Mouse (Mus musculus) liver, adult 2 months (tissue): ENCODE results near the gene Zc3h18. TPM values are rescaled to one million over a fixed set of nuclear protein-coding genes. Genes with fewer than 3 reads are reported as not detected.

ENCODE experiments used
- DNase-seq: peaks from one replicate; pipeline ENCODE4 v3.0.0-alpha.2; 2011; ENCODE audit warnings: low read depth, low spot score; ENCODE audit errors: extremely low read depth
- H3K27ac ChIP-seq: fragments of 200-500 bp; replicated peaks from 2 replicates; pipeline ENCODE4 v1.5.1; 2012; ENCODE audit warnings: low read depth, mild to moderate bottlenecking, control low read depth, inconsistent platforms, low read length; ENCODE audit not compliant: insufficient read depth
- H3K27me3 ChIP-seq: fragments of 200-500 bp; 2 replicates; pipeline ENCODE4 v1.6.1; 2012; ENCODE audit warnings: mild to moderate bottlenecking, moderate library complexity, low read length, inconsistent platforms; ENCODE audit not compliant: control insufficient read depth, insufficient read depth
- H3K36me3 ChIP-seq: fragments of 200-500 bp; 2 replicates; pipeline ENCODE4 v1.6.1; 2012; ENCODE audit warnings: low read length, inconsistent platforms; ENCODE audit not compliant: control insufficient read depth, insufficient read depth
- H3K4me1 ChIP-seq: fragments of 200-500 bp; 2 replicates; pipeline ENCODE4 v1.6.1; 2011; ENCODE audit warnings: low read length; ENCODE audit not compliant: control insufficient read depth, insufficient read depth
- H3K4me3 ChIP-seq: fragments of 200-500 bp; 2 replicates; pipeline ENCODE4 v1.5.1; 2011; ENCODE audit warnings: low read depth, mild to moderate bottlenecking, control low read depth, low read length, moderate library complexity; ENCODE audit not compliant: insufficient read depth
- H3K79me2 ChIP-seq: fragments of 200-500 bp; 2 replicates; pipeline ENCODE4 v1.6.1; 2012; ENCODE audit warnings: inconsistent platforms, mild to moderate bottlenecking, low read length, moderate library complexity; ENCODE audit not compliant: control insufficient read depth, insufficient read depth
- H3K9ac ChIP-seq: fragments of 200-500 bp; 2 replicates; pipeline ENCODE4 v1.6.1; 2012; ENCODE audit warnings: low read depth, mild to moderate bottlenecking, control low read depth, inconsistent platforms, low read length
- CTCF ChIP-seq: fragments of 200-500 bp; IDR thresholded peaks from 2 replicates; pipeline ENCODE4 v1.5.1; 2011; ENCODE audit warnings: low read depth, low read length, control low read depth
- POLR2A ChIP-seq: fragments of 200-500 bp; IDR thresholded peaks from 2 replicates; pipeline ENCODE4 v1.6.1; 2011; ENCODE audit warnings: low read length, control low read depth; ENCODE audit not compliant: insufficient read depth; ENCODE audit errors: extremely low read depth
- WGBS: fragments of 180-500 bp; shearing (Covaris S2); methylation state at CpG from one replicate; pipeline ENCODE4 v1.1.7; 2018; 5-methylcytosine and 5-hydroxymethylcytosine counted together
- polyA plus RNA-seq: library from polyadenylated mRNA; depleted of rRNA; stranded (reverse); fragments of >200 nt; gene quantifications from 2 replicates; pipeline ENCODE4 v1.2.3, GENCODE M21; 2012
- total RNA-seq: library from RNA; depleted of rRNA; stranded (reverse); fragments of >200 nt; gene quantifications from 2 replicates; pipeline ENCODE4 v1.2.3, GENCODE M21; 2014

Gene Zc3h18
- total and polyA plus RNA-seq, 2 experiments, result 10.9 to 22.3 TPM

- 94% methylated on average over 7 of the region's 7 CpGs for WGBS
- H3K4me3 ChIP-seq, result no peak overlapping the region
- TF ChIP-seq POLR2A (no peak), CTCF (no peak)
- no peaks in the 10 kb centered on the region for H3K27me3 ChIP-seq
- H3K9ac ChIP-seq, result no peak overlapping the region
- no peaks in the 10 kb centered on the region for H3K4me1 ChIP-seq
- no peaks in the 10 kb centered on the region for H3K36me3 ChIP-seq
- no peak overlapping the region for H3K27ac ChIP-seq
- H3K79me2 ChIP-seq, result no peaks in the 10 kb centered on the region
- no peak for DNase-seq
Observed at GRCm38 (mm10) chr8:122427607-122428006, 51.2 kb downstream of the Zc3h18 start.

- no peaks in the 10 kb centered on the region for H3K4me1 ChIP-seq
- H3K36me3 ChIP-seq, result no peaks in the 10 kb centered on the region
- 87% methylated on average over 9 of the region's 9 CpGs for WGBS
- no peaks in the 10 kb centered on the region for H3K79me2 ChIP-seq
- TF ChIP-seq POLR2A (no peak), CTCF (no peak)
- no peak overlapping the region for H3K9ac ChIP-seq
- DNase-seq, result no peak
- no peak overlapping the region for H3K4me3 ChIP-seq
- no peak overlapping the region for H3K27ac ChIP-seq
- H3K27me3 ChIP-seq, result no peaks in the 10 kb centered on the region
Observed at GRCm38 (mm10) chr8:122428163-122428562, 51.8 kb downstream of the Zc3h18 start.

- no peak overlapping the region for H3K9ac ChIP-seq
- 0 out of 2 replicates have a peak overlapping the region, but pooled peaks have one; percentile 7 for H3K27ac ChIP-seq
- no peaks in the 10 kb centered on the region for H3K27me3 ChIP-seq
- TF ChIP-seq CTCF (no peak), POLR2A (no peak)
- H3K79me2 ChIP-seq, result no peaks in the 10 kb centered on the region
- peaks cover 1% of the 10 kb centered on the region for H3K36me3 ChIP-seq
- WGBS, result 79% methylated on average over 10 of the region's 10 CpGs
- no peak overlapping the region for H3K4me3 ChIP-seq
- H3K4me1 ChIP-seq, result no peaks in the 10 kb centered on the region
- DNase-seq, result peak; percentile 38
Observed at GRCm38 (mm10) chr8:122430058-122430636, 53.7 kb downstream of the Zc3h18 start.

- Histone ChIP-seq H3K4me3 (no peak overlapping the region), H3K79me2 (no peaks in the 10 kb centered on the region), H3K36me3 (peaks cover 1% of the 10 kb centered on the region), H3K9ac (no peak overlapping the region), H3K27me3 (no peaks in the 10 kb centered on the region), H3K27ac (0 out of 2 replicates have a peak overlapping the region, but pooled peaks have one; percentile 7), H3K4me1 (no peaks in the 10 kb centered on the region)
- DNase-seq, result no peak
- WGBS, result 64% methylated on average over 3 of the region's 3 CpGs
- TF ChIP-seq POLR2A (no peak), CTCF (no peak)
Observed at GRCm38 (mm10) chr8:122430646-122431045, 54.2 kb downstream of the Zc3h18 start.

- no peak for TF ChIP-seq CTCF
- TF ChIP-seq POLR2A, result no peak
- no peaks in the 10 kb centered on the region for H3K27me3 ChIP-seq
- WGBS, result 50% methylated on average over 18 of the region's 18 CpGs
- H3K4me3 ChIP-seq, result peak overlapping the region; percentile 77
- peak overlapping the region; percentile 86 for H3K9ac ChIP-seq
- no peaks in the 10 kb centered on the region for H3K4me1 ChIP-seq
- H3K79me2 ChIP-seq, result no peaks in the 10 kb centered on the region
- H3K36me3 ChIP-seq, result peaks cover 9% of the 10 kb centered on the region
- no peak for DNase-seq
- H3K27ac ChIP-seq, result peak overlapping the region; percentile 53
Observed at GRCm38 (mm10) chr8:122431694-122432442, 55.5 kb downstream of the Zc3h18 start.
